Mouse (Mus musculus) ovary, postnatal 10 days (tissue): Measurements from ENCODE around the gene Atp6v1g2.
A peak's percentile ranks its signal among the peaks of the same experiment; 100 is the strongest.

Source experiments
- DNase-seq: peaks from one replicate; pipeline ENCODE4 v3.0.0; 2022; ENCODE audit warnings: low spot score

The Atp6v1g2 gene

DNA sequence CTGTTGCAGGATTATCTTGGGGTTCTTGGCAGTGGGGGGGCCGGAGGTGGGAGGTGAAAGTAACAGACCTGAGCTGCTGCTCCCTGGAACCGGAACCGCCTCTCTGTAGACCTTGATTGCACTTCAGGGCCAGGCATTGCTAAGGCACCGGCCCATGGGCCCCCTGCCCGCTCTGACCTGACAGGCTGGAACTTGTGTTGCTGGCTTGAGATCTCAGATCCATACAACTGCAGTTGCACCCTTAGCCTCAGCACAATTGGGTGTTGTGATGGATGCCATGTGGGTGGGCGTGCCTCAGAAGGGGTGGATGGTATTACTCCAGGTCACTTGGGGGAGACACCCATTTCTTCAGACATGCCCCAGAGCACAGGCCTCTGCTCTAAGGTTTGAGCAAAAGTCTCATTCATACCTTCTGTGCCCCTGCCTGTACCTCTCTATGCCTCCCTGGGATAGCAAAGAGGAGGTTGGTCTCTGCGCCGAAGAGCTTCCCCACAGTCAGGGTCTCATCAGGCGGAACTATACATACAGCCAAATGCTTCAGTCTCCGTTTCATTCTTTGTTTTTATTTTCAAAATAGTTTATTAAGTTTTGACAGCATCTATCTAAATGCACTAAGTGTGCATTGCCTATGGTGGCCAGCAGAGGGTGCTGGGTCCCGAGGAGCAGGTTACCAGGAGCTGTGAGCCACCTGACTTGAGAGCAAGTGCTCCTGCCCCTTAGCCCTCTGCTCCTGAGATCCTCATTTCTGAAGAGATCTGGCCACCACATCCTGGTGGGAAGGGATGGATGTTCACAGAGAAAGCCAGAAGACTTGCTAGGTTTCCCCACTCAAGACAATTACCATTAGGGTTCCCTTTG, 21.0 kb downstream of the Atp6v1g2 start:
- no peak for DNase-seq

DNA sequence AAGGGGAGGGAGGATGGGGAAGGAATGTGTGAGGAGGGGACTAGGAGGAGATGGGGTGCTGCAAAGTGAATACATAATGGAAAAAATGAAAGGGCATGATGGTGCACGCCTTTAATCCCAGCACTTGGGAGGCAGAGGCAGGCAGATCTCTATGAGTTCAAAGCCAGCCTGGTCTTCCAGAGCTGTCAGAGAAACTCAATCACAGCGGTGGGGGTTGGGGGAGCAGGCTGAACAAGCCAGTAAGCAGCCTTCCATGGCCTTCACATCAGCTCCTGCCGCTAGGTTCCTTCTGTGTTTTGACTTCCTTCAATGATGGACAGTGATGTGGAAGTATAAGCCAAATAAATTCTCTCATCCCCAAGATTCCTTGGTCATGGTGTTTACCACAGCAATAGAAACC, 21.8 kb downstream of the Atp6v1g2 start:
- DNase-seq: no peak

DNA sequence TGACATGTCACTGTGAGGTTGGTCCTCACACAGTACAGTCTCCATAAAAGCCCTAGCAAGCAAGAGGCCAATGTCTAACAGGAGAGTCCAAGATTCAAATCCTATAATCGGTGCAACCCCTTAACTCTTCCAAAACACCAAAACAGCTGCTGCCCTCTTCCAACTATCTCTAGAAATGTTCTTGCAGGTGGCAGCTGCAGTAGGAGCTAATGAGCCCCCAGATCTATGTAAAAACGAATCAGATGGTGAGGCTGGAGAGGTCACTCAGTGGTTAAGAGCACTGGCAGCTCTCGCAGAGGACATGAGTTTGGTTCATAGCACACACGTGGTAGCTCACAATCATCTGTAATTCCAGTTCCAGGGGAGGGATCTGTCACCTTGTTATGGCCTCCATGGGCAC, 22.2 kb downstream of the Atp6v1g2 start:
- no peak for DNase-seq

DNA sequence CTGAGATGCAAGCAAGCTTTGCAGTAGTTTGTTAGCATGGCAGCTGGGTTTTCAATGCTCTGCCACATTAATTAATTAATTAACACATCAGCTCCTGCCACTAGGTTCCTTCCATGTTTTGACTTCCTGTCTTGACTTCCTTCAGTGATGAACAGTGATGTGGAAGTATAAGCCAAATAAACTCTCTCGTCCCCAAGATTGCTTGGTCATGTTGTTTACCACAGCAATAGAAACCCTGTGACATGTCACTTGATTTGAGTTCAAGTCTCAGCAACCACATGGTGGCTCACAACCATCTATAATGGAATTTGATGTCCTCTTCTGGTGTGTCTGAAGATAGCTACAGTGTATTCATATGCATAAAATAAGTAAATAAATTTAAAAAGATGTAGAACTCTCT, 23.9 kb downstream of the Atp6v1g2 start:
- DNase-seq: no peak

DNA sequence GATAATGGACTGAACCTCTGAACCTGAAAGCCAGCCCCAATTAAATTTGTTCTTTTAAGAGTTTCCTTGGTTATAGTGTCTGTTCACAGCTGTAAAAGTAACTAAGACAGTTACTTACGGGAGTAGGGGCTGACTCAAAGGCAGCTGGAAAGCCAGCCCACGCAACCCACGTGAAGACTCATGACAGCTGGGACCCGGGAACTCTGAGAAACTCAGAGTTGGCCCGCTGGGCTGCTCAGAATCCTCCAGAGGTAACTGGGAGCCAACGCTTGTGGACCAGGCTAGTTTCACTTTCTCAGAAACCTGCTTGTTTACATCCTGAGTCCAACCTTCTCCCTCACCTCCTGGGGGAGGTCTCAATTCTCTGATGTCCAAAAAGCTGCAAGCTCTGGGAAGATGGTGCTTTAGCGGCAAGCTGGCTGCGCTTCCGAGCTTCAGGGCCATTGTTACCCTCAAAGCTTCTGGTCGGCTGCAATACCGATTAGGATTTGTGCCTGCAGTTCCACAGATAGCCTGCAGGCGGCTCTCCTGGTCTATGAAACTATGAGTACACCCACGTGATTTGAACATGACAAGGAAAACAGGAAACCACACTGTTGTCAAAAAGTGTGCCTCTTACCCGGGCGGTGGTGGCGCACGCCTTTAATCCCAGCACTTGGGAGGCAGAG, 24.5 kb downstream of the Atp6v1g2 start:
- DNase-seq: peak; percentile 67

DNA sequence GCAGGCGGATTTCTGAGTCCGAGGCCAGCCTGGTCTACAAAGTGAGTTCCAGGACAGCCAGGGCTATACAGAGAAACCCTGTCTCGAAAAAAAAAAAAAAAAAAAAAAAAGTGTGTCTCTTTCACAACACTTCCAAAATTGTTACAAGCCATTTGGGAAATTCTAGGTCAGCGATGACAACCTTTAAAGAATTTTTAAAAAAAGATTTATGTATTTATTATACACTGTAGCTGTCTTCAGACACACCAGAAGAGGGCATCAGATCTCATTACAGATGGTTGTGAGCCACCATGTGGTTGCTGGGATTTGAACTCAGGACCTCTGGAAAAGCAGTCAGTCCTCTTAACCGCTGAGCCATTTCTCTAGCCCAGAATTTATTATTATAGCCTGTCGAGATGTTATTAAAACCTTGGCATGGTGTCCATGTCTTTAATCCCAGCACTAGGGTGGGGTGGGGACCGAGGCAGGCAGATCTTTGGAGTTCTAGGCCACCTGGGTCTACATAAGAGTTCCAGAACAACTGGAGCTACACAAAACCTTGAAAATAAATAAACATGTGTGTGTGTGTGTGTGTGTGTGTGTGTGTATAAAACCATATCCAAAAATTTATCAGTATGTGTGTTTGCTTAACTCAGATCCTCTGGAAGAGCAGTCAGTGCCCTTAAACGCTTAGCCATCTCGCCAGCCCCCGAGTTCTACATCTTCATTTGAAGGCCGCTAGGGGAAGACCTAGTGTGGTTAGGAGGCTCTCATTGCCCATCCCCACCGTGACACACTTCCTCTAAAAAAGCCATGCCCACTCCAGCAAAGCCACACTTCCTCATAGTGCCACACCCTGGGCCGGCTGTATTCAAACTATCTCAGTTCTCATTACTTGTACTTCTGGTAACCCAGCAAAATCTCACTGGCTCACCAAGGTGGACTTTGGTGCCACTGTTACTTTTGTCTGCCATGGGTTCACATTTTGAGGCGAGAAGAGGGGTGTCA, 25.3 kb downstream of the Atp6v1g2 start:
- no peak for DNase-seq

DNA sequence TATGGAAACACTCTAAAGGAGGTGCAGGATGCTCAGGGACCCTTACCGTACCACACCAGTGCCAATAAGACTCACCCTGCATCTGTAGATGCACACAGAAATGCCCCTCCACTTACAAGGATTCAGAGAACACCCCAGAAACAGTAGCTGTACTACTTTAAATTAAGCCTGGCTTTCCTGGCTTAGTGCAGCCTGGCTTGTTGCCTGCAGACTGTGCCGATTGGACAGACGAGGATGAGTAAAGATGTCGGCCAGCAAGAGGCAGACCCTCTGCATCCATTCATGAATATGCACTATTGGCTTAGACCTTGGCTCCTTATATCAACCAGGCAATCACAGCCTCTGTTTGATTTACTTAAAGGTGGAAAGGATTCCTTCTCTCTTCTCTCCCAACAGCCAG, 26.2 kb downstream of the Atp6v1g2 start:
- DNase-seq: no peak

DNA sequence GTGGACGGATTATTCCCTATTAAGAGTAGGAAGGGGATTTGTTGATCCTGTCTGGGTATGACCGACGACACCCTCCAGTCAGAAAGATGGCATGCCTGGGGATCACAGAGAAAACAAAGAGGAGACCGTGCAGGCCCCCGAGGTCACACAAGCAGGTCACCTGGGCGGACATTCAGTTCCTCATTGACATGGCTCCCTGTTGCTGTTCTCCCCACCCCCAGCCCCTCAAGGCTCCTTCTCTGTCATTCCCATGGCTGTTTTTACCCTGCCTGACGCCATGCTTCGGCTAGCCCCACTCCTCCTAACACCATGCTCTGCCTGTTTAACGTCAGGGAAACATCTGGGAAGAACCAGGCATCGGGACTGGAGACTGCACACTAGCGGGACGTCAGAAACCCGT, 28.2 kb downstream of the Atp6v1g2 start:
- DNase-seq: no peak

DNA sequence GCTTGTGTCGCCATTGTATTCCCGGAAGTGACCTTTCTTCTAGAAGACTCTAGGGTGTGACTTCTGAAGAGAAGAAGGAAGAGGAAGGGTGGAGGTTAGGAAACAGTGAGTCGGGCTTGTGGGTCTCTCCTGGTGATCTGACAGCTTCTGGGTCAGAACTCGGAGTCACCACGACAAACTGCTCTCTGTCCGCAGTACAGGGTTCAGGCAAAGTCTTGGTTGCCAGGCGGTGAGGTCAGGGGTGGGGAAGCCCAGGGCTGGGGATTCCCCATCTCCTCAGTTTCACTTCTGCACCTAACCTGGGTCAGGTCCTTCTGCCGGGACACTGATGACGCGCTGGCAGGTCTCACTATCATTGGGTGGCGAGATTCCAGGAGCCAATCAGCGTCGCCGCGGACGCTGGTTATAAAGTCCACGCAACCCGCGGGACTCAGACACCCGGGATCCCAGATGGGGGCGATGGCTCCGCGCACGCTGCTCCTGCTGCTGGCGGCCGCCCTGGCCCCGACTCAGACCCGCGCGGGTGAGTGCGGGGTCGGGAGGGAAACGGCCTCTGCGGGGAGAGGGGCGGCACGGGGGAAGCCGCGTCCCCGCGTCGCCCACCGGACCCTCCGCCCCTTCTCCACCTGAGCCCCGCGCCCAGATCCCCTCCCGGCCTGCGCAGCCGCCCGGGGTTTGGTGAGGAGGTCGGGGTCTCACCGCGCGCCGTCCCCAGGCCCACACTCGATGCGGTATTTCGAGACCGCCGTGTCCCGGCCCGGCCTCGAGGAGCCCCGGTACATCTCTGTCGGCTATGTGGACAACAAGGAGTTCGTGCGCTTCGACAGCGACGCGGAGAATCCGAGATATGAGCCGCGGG, 29.4 kb downstream of the Atp6v1g2 start, which contains the start of gene H2-D1:
Gene H2-D1 (plus strand): TSS at position 67 of the 859 bp plus-strand sequence.
- DNase-seq: peak; percentile 98

DNA sequence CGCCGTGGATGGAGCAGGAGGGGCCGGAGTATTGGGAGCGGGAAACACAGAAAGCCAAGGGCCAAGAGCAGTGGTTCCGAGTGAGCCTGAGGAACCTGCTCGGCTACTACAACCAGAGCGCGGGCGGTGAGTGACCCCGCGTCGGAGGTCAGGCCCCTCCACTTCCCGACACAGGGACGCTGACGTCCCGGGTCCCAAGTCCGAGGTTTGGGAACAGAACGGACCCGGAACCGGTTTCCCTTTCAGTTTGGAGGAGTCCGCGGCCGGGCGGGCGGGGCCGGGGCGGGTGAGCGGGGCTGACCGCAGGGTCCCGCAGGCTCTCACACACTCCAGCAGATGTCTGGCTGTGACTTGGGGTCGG, 30.0 kb downstream of the Atp6v1g2 start:
- DNase-seq: no peak

DNA sequence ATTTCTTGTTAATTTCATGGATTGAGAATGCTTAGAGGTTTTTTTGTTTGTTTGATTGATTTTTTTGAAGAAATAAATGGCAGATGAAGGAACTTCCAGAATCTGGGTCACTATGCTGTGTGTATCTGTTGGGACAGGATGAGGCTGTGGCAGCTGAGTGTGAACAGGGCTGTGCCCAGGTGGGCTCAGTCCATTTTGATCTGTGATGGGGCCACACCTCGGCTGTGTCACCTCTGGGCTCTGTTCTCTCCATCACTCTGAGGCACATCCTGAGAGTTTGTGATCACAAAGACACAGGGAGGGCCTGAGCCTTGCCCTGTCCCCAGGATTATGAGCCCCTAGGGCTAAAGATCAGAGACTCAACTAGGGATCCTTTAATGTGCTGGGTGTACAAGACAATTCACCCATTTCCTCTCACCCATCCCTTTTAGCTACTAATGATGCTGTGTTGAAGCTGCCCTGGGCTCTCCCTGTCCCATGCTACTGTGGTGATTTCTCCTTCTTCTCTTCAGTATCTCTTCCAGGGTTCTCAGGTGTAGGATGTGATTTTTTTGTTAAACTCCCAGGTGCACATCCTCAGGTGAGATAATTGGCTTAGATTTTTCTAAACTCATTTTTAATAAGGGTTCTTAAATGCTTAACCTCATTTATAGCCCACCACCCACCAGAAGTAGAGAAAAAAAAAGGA, 34.1 kb downstream of the Atp6v1g2 start:
- no peak for DNase-seq

DNA sequence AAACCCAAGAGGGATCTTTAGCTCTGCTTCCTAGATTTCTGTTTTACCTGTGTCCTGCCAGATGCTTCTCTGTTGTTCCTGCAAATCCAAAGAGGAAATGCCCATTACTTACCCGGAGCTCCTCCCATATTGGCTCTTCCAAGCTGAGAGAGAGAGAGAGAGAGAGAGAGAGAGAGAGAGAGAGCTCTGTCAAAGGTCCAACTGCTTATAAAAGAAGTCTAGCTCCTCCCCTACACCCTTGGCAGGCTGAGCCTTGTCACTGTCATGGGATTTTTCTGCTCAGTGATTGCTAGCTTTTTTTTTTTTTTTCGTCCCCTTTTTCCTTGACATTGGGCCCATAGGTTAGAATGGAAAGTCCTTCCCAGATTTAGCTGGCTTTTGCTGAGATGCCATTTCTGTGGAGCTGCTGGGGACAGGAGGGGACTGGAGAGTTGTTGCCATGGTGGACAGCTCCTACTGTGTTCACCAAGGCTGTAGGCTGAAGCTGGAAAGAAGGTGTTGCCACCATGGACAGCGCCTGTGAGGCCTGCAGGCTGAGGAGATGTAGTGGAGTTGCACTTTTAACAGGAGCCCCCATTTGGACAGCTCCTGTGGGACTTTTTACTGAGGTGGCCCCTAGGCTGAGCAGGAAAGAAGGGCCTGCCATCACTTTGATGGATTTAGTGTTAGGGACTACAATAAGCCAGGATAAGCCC, 36.3 kb downstream of the Atp6v1g2 start:
- no peak for DNase-seq

DNA sequence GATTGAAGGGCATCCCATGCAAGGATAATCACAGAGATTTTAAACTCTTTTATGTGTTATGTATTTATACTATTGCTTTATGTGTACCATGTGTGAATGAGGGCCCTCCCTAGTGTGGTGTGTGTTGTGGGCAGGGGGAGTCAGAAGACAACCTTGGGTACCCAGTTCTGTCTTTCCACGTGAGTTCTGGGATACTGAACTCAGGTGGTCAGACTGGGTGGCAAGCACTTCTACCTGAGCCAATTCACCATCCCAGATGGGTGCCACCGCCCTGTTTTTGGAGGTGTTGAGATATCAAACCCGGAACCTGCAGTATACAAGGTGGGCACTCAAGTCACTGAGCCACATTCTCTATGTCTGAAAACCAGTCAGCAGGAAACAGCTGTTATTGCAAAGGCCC, 38.8 kb downstream of the Atp6v1g2 start:
- no peak for DNase-seq

DNA sequence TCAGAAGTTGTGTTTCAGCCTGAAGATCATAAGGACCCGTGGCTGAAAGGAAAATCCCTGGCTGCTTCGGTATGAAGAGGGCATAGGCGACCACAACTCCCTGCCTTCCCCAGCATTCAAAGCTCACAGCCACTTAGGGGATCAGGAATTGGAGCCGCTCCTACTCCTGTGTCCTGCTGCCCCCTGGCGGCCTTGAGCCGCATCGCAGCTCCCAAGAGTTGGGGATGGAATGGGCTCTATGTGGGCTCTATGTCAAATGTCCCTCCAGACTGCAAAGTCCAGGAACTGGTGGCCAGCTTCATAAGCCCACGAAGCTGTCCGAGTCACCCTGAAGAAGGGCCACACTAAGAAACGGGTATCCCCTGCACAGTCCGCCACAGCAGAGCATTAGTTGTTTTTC, 41.3 kb downstream of the Atp6v1g2 start:
- peak; percentile 75 for DNase-seq

DNA sequence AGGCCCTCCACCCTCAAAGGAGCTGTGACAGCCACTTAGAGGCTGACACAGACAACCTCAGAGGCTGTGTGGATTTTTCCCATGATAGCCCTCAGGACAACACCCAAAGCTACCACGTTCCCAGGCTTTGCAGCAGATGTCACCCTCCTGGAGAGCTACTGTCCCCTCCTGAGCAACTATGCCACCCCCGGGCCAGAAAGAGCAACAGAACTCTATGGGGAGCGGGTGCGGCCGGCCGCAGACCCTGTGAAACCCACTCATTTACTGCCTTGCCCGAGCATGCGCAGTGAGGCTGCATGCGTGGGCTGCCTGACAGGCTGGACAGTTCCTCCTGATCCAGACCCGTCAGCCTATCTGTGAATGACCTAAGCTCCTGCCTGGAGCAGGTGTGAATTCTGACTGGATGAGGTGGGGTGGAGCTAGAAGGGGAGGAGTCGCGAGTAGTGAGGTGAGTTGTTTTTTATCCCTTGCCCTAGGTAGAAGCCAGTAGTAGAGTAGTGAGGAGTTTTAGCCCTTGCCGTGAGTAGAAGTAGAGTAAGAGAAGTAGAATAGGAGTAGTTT, 42.9 kb downstream of the Atp6v1g2 start:
- DNase-seq: no peak

DNA sequence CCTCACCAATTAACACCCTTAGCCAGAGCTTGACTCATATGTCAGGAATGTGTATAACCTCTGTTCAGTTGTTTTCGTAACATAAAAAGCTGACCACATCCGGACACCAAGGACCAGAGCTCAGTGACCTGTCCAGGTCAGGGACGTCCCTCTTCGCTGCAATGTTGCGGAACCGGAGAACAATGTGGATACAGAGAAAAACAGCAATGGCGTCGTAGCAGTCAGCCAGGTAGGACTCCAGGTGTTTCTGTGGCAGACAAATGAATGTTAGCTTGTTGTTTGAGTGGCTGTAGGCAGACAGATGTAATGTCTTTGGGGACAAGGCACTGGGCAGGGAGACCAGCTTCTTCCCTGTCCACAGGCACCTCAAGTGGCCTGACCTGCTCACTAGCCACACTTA, 44.6 kb downstream of the Atp6v1g2 start:
- DNase-seq: no peak

DNA sequence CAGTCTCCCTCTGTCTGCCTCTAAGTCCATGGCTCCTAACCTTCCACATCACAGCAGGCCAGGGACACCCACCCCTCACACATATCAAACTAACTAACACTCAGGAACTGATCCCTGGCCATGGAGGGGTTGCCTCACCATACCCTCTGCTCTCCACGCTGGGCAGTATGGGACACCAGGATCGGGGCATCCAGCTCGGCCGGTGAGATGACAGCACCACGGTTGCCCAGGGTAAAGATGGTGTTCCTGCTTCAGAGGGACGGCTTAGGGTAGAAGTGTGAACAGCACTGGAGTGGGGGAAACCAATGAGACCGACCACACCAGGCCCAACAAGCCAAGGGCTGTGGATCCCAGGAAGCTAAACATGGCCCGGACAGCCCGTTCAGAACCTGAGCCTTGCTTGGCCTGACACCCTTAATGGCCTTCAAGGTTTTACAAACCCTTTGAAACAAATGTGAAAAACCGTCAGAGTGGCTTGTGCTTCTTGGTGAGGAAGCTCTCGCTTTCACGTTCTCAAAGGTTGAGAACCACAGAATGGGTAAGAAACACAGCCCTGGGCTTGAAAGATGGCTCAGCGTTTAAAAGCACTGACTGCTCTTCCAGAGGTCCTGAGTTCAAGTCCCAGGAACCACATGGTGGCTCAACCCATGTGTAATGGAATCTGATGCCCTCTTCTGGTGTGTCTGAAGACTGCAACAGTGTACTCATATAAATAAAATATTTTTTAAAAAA, 45.7 kb downstream of the Atp6v1g2 start:
- no peak for DNase-seq

DNA sequence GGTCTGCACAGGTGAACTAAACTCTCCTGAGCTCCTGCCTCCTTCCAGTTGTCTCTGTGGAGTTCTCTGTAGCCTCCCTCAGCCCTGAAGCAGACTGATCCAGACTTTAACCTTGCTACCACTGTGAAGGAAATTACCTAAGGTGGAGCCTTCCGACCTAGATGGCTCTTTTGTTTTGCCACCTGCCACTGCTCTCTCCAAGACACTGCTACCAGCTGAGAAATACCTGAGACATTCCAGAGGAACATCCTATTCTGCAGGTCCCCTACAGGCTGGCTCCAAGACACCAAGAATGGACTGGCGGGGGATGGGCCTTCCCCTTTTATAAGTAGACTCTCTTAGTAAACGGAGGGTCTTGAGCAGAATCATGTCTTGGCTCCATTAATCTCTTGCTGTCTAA, 46.8 kb downstream of the Atp6v1g2 start:
- DNase-seq: no peak

DNA sequence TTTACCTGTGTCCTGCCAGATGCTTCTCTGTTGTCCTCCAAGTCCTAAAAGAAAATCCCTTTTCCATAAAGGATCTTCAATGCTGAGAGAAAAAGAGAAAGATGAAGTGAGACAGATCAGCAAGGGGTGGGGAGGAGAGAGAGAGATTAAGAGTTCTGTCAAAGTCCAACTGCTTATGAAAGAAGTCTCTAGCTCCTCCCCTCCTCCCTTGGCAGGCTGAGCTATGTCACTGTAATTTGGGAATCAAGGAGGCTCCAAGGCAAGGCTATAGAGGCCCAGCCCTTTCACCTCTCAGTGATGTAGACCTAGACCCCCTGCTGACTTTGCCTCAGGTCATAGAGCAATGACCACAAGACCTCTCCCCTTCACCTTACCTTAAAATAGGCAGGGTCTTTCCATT, 52.0 kb downstream of the Atp6v1g2 start:
- DNase-seq: no peak
